Mouse (Mus musculus): ENCODE data around the gene Zfp786.

Gene Zfp786

GRCm38 (mm10) chr6:47821776-47822175 is 8.9 kb downstream of the Zfp786 start:
- no peak for DNase-seq (ENCODE audit: extremely low read depth, low read depth, low spot score)

GRCm38 (mm10) chr6:47821236-47821635 is 9.4 kb downstream of the Zfp786 start:
- DNase-seq (ENCODE audit: extremely low read depth, low read depth, low spot score) = no peak

GRCm38 (mm10) chr6:47819626-47820325 is 10.9 kb downstream of the Zfp786 start:
- no peak for DNase-seq (ENCODE audit: extremely low read depth, low read depth, low spot score)

GRCm38 (mm10) chr6:47818721-47819120 is 11.9 kb downstream of the Zfp786 start:
- no peak for DNase-seq (ENCODE audit: extremely low read depth, low read depth, low spot score)

DNA sequence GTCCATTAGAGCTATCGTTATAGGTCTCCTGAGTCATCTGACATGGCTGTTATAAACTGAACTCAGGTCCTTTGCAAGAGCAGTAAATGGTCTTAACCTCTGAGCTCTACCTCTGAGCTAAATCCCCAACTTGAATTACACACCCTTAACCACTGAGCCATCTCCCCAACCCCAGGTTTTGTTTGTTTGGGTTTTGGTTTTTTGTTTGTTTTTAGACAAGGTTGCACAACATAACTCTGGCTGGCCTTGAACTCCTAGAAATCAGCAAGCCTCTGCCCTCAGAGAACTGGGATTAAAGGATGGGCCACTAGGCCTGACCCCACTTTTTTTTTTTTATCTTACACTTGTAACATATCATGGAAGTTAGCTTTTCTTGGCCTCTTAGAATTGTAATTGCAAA is 14.5 kb downstream of the Zfp786 start:
- no peak for DNase-seq (ENCODE audit: extremely low read depth, low read depth, low spot score)

DNA sequence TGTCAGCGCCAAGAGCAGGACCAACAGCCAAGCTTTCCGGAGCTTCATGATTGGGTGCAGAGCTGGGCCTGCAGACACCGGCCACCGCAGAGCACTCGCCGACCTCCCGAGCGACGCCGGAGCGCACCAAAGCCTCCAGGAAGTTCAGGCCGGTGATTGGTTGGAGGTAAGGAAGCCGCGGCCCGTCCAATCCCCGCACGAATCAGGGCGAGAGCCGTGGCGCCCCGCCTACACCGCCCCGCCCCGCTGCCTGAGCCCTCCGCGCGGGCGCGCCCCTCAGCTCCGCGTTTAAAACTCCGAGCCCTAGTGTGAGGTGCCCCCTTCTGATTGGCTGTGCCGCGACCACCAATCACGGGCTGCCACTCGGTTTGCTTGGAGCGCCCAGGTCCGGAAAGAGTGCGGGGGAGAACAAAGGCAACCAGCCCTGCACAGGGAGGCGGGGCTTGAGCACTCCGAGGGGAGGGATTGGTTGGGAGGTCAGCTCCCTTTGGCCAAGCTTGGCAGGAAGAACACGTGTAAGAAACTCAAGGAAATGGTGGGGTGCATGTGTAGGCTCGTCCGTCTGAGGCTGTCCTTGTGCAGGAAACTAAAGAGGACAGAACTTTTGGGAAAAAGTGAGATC is 17.3 kb downstream of the Zfp786 start, which contains the start of gene Pdia4:
Pdia4 (minus strand) TSS at position 174 of the 622 bp plus-strand sequence.
- peak; percentile 92 for DNase-seq (ENCODE audit: extremely low read depth, low read depth, low spot score)

GRCm38 (mm10) chr6:47812271-47812915 is 18.3 kb downstream of the Zfp786 start:
- DNase-seq (ENCODE audit: extremely low read depth, low read depth, low spot score) = no peak

GRCm38 (mm10) chr6:47811324-47811723 is 19.3 kb downstream of the Zfp786 start:
- DNase-seq (ENCODE audit: extremely low read depth, low read depth, low spot score) = no peak

DNA sequence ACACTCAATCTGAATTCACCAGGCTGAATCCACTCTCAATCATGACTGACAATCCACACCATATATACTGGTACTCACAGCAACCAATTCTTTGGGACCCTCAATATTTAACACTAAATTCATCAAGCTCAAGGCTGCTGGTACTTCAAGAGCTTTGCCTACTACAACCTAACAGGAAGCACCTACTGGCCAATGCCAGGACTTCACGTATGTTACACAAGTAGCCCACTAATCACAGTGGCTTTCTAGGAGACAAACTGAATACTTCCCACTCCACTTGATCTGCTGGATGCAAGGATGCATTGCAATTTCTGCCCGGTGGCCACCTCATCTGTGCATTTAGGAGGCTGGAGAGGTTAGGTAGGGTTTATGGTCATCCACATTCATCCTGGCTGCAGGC is 20.5 kb downstream of the Zfp786 start:
- DNase-seq (ENCODE audit: extremely low read depth, low read depth, low spot score) = no peak

DNA sequence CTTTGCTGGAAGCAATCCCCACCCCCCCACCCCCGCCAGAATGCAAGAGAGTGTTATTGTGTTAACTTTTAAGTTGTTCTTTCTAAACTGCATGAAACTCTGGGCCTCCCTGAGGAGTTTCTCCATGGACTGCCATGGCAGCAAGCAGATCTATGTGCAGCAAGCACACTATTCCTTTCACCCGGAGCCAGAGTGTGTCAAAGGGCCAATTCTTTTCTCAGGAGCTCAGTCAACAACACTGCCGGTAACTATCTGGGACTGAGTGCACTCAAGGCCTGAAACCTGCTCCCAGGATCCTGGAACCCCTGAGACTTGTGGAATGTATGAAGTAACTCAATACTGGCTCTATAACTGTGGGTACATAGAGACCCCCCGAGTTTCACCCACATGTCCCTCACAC is 21.6 kb downstream of the Zfp786 start:
- DNase-seq (ENCODE audit: extremely low read depth, low read depth, low spot score) = no peak

GRCm38 (mm10) chr6:47808545-47808944 is 22.1 kb downstream of the Zfp786 start:
- no peak for DNase-seq (ENCODE audit: extremely low read depth, low read depth, low spot score)

- DNase-seq (ENCODE audit: extremely low read depth, low read depth, low spot score) = no peak
Observed at GRCm38 (mm10) chr6:47807419-47807818, 23.2 kb downstream of the Zfp786 start.

GRCm38 (mm10) chr6:47805520-47805919 is 25.1 kb downstream of the Zfp786 start:
- DNase-seq (ENCODE audit: extremely low read depth, low read depth, low spot score) = no peak

GRCm38 (mm10) chr6:47799079-47799478 is 31.6 kb downstream of the Zfp786 start:
- DNase-seq (ENCODE audit: extremely low read depth, low read depth, low spot score) = no peak

GRCm38 (mm10) chr6:47794106-47794830 is 36.4 kb downstream of the Zfp786 start:
- DNase-seq (ENCODE audit: extremely low read depth, low read depth, low spot score) = no peak

DNA sequence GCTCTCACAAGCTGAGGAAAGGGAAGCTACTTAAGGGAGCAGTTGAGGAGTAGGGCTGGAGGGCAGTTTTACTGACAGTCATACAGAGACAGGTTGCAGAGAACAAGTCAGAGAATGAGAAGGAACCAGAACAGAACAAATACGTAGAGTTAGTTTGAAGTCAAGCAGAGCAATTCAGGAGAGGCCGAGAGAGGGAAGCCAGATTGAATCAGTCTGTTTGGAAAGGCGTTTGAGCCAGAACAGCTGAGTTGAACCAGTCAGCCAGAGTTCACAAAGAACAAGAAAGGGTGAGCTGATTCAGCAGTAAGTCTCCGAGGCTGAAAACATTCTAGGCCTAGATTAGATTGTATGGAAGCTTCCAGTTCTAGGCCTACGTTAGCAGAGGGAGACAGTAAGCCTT is 37.4 kb downstream of the Zfp786 start:
- DNase-seq (ENCODE audit: extremely low read depth, low read depth, low spot score) = no peak

DNA sequence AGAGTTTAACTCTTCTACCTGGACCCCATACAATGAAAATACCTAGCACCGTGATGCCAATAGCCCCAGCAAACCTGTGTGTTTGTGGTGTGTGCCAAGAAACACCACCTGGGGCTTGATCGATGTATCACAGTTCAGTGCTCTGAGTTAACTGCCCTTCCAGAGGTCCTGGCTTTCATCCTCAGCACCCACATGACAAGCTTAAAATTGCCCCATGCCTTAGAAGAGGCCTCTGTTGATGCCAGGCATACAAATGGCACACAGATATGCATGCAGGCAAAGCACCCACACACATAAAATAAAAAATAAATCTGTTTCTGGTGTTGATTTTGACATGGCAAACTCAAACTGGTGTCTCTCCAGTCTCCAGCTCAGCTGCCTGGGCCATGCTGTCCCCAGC is 38.1 kb downstream of the Zfp786 start:
- no peak for DNase-seq (ENCODE audit: extremely low read depth, low read depth, low spot score)

DNA sequence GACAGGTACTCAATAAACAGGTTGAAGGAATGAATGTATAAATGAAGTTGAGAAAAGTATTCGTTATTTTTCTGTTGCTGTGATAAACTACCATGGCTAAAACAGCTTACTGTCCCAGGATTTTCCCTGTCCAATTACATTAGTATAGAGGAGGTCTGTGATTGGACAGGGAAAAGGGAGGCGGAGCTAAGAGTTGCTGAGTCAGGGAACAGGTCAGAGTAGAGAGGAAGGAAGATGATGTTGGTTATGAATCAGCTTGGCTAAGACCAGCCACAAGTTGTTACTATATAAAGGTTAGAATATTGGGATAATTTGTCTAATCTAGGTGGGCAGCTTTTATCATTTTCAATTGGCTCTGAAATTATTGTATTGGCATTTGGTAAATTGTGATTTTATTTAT is 39.9 kb downstream of the Zfp786 start:
- no peak for DNase-seq (ENCODE audit: extremely low read depth, low read depth, low spot score)

GRCm38 (mm10) chr6:47788821-47789220 is 41.8 kb downstream of the Zfp786 start:
- no peak for DNase-seq (ENCODE audit: extremely low read depth, low read depth, low spot score)

DNA sequence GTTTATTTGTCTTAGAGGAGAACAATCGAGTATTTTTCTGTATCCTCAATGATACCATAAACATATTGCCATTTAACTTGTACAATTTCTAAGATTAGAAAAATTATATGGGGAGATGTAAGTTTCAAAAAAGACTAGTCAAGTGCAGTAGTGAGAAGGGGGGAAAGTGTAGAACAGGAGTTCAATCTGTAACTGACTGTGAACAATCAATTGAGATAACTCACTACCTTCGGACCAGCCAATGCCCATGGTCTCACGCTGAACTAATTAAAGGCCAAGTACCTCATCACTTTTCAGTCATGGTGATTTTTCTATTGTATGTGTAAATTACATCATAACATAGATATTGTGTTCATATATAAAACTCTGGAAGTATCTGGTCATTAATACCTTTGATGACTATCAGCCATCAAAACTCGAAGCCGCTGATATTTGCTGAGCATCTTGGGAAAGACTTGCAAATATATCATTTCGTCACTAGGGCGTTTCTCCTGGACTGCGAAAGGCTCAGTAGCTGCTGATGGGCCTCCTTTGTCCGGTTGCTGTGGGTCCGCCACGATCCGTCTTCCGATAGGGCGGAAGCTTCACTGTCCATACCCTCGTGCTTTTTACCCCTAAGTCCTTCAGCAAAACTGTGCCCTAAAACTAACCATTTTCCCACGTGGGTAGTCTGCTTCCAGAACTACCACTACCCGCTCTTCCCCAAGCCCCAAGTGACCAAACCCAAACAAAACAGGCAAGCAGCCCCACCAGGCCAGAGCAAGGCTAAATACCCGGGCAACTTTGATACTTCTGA is 42.5 kb downstream of the Zfp786 start:
- no peak for DNase-seq (ENCODE audit: extremely low read depth, low read depth, low spot score)
